Mouse (Mus musculus) CD4-positive, CD25-positive, alpha-beta regulatory T cell (primary cell): ENCODE measurements around the gene Sgo2b. TPM values are rescaled to one million over a fixed set of nuclear protein-coding genes. Genes with fewer than 3 reads are reported as not detected.

Experiments
- polyA plus RNA-seq: library from polyadenylated mRNA; unstranded; fragments of 100-300 nt; shearing (Covaris generic); gene quantifications from one replicate; pipeline ENCODE4 v1.2.1, GENCODE M21; 2017

Gene Sgo2b
- polyA plus RNA-seq = not detected

GRCm38 (mm10) chr8:63951626-63952377 is at the start of gene Sgo2b:
Sgo2b (minus strand) TSS chr8:63952248.

